Mouse (Mus musculus): ENCODE measurements around the gene Olfr329-ps.

DNA sequence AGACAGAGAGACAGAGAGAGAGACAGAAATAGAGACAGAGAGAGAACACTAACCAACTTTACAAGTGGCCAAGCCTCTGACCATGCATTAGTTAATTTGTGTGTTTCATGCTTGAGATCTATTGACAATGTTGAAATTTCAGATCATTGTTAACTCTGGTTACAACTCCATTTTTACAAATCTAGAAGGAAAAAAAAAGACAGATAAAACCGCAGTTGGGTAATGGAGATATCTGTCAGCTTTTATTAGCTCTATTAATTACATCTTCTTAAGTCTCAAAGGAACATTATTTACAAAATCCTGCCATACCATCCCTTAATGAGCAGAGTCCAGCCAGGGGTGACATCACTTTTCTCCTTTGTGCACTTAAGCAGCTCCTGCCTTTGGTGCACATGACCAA, 31.2 kb upstream of the Olfr329-ps start, which contains the start of gene Olfr325:
- TF ChIP-seq POLR2A (IDR thresholded peaks at IDR 0.05; ENCODE audit: low read depth, low read length) (no peak), CTCF (IDR thresholded peaks at IDR 0.05; ENCODE audit: extremely low read depth, insufficient read length, insufficient replicate concordance, low read depth, low read length) (no peak)

Data from small intestine, adult 2 months (tissue).